Mouse (Mus musculus): ENCODE measurements around the gene Hirip3. TPM values are rescaled to one million over a fixed set of nuclear protein-coding genes. Genes with fewer than 3 reads are reported as not detected.

Hirip3 gene
- 16.7 and 22.8 TPM in 2 replicates for polyA plus RNA-seq (2015; fragmentation: Nextera tagmentation; extraction: Ambion mirVana)

- WGBS = 3% methylated on average over 42 of the region's 42 CpGs
- H3K27me3 ChIP-seq (replicated peaks) = no peaks in the 10 kb centered on the region
- H3K9me3 ChIP-seq = no peaks in the 10 kb centered on the region
- peak within 1 kb of the TSS; percentile 86 for H3K4me2 ChIP-seq
- H3K4me3 ChIP-seq = peak within 1 kb of the TSS; percentile 77
- peak within 1 kb of the TSS; percentile 83 for H3K27ac ChIP-seq
- peaks cover 25% of the 10 kb centered on the region for H3K4me1 ChIP-seq
- H3K9ac ChIP-seq = peak within 1 kb of the TSS; percentile 60
- peaks cover 28% of the 10 kb centered on the region; the same call in 1 of the 2 replicates for H3K36me3 ChIP-seq (replicated peaks)
- peak; percentile 92 for ATAC-seq (replicated peaks)
These were observed at the start of gene Hirip3 for GRCm38 (mm10) chr7:126861429-126862130. Gene Hirip3, plus strand, starts transcription at chr7:126861972.

- Histone ChIP-seq H3K27me3 (replicated peaks) (no peaks in the 10 kb centered on the region), H3K4me2 (no peak overlapping the region), H3K36me3 (replicated peaks) (no peaks in the 10 kb centered on the region), H3K4me1 (no peaks in the 10 kb centered on the region), H3K4me3 (no peak overlapping the region), H3K9me3 (no peaks in the 10 kb centered on the region), H3K27ac (no peak overlapping the region), H3K9ac (no peak overlapping the region)
- no peak for ATAC-seq (replicated peaks)
- WGBS = 50% methylated on average over 8 of the region's 8 CpGs
These were observed 46.0 kb upstream of the Hirip3 start for GRCm38 (mm10) chr7:126815726-126816222.

- Histone ChIP-seq H3K9ac (no peak overlapping the region), H3K9me3 (no peaks in the 10 kb centered on the region), H3K27ac (no peak overlapping the region), H3K4me1 (no peaks in the 10 kb centered on the region), H3K4me3 (no peak overlapping the region), H3K4me2 (no peak overlapping the region), H3K27me3 (replicated peaks) (no peaks in the 10 kb centered on the region), H3K36me3 (replicated peaks) (no peaks in the 10 kb centered on the region)
- 87% methylated on average over 8 of the region's 8 CpGs for WGBS
- ATAC-seq (replicated peaks) = no peak
These were observed 45.3 kb upstream of the Hirip3 start for GRCm38 (mm10) chr7:126816494-126816893.

GRCm38 (mm10) chr7:126817595-126817994, 44.2 kb upstream of the Hirip3 start:
- no peaks in the 10 kb centered on the region for H3K27me3 ChIP-seq (replicated peaks)
- H3K4me2 ChIP-seq = no peak overlapping the region
- H3K27ac ChIP-seq = no peak overlapping the region
- H3K9ac ChIP-seq = no peak overlapping the region
- peaks cover 10% of the 10 kb centered on the region for H3K4me1 ChIP-seq
- no peaks in the 10 kb centered on the region for H3K36me3 ChIP-seq (replicated peaks)
- no peak for ATAC-seq (replicated peaks)
- no peaks in the 10 kb centered on the region for H3K9me3 ChIP-seq
- WGBS = 82% methylated on average over 7 of the region's 7 CpGs
- H3K4me3 ChIP-seq = no peak overlapping the region

GRCm38 (mm10) chr7:126818818-126819217, 43.0 kb upstream of the Hirip3 start:
- Histone ChIP-seq H3K4me3 (no peak overlapping the region), H3K36me3 (replicated peaks) (no peaks in the 10 kb centered on the region), H3K27ac (no peak overlapping the region), H3K9me3 (no peaks in the 10 kb centered on the region), H3K4me1 (peaks cover 13% of the 10 kb centered on the region), H3K27me3 (replicated peaks) (no peaks in the 10 kb centered on the region), H3K9ac (no peak overlapping the region), H3K4me2 (no peak overlapping the region)
- WGBS = 39% methylated on average over 1 of the region's 1 CpGs
- no peak for ATAC-seq (replicated peaks)

GRCm38 (mm10) chr7:126821835-126822511, 39.8 kb upstream of the Hirip3 start:
- H3K4me3 ChIP-seq = peak overlapping the region; percentile 86
- H3K4me1 ChIP-seq = peaks cover 44% of the 10 kb centered on the region
- H3K4me2 ChIP-seq = peak overlapping the region; percentile 72
- peak; percentile 6; the same call in 1 of the 2 replicates for ATAC-seq (replicated peaks)
- no peaks in the 10 kb centered on the region for H3K9me3 ChIP-seq
- 22% methylated on average over 7 of the region's 7 CpGs for WGBS
- no peaks in the 10 kb centered on the region for H3K36me3 ChIP-seq (replicated peaks)
- H3K9ac ChIP-seq = peak overlapping the region; percentile 96; the same call in 1 of the 2 replicates
- peak overlapping the region; percentile 91 for H3K27ac ChIP-seq
- no peaks in the 10 kb centered on the region for H3K27me3 ChIP-seq (replicated peaks)

- Histone ChIP-seq H3K27ac (peak overlapping the region; percentile 91), H3K9me3 (no peaks in the 10 kb centered on the region), H3K36me3 (replicated peaks) (no peaks in the 10 kb centered on the region), H3K27me3 (replicated peaks) (no peaks in the 10 kb centered on the region), H3K4me3 (peak overlapping the region; percentile 86), H3K4me2 (peak overlapping the region; percentile 72), H3K4me1 (peaks cover 47% of the 10 kb centered on the region), H3K9ac (peak overlapping the region; percentile 96)
- ATAC-seq (replicated peaks) = peak; percentile 37
- WGBS = 7% methylated on average over 9 of the region's 9 CpGs
These were observed 39.0 kb upstream of the Hirip3 start for GRCm38 (mm10) chr7:126822741-126823140.

- peaks cover 47% of the 10 kb centered on the region for H3K4me1 ChIP-seq
- peak overlapping the region; percentile 91 for H3K27ac ChIP-seq
- ATAC-seq (replicated peaks) = peak; percentile 86
- H3K4me3 ChIP-seq = peak overlapping the region; percentile 86
- no peaks in the 10 kb centered on the region for H3K9me3 ChIP-seq
- H3K36me3 ChIP-seq (replicated peaks) = no peaks in the 10 kb centered on the region
- 0% methylated on average over 18 of the region's 19 CpGs for WGBS
- H3K27me3 ChIP-seq (replicated peaks) = no peaks in the 10 kb centered on the region
- peak overlapping the region; percentile 72 for H3K4me2 ChIP-seq
- peak overlapping the region; percentile 96 for H3K9ac ChIP-seq
These were observed 38.5 kb upstream of the Hirip3 start for GRCm38 (mm10) chr7:126823202-126823711.

GRCm38 (mm10) chr7:126823940-126824339, 37.8 kb upstream of the Hirip3 start:
- Histone ChIP-seq H3K4me1 (peaks cover 47% of the 10 kb centered on the region), H3K4me2 (peak overlapping the region; percentile 72), H3K9me3 (no peaks in the 10 kb centered on the region), H3K36me3 (replicated peaks) (no peaks in the 10 kb centered on the region), H3K27me3 (replicated peaks) (no peaks in the 10 kb centered on the region), H3K4me3 (peak overlapping the region; percentile 86), H3K9ac (peak overlapping the region; percentile 96), H3K27ac (peak overlapping the region; percentile 91)
- 9% methylated on average over 10 of the region's 10 CpGs for WGBS
- ATAC-seq (replicated peaks) = no peak

GRCm38 (mm10) chr7:126825403-126825802, 36.4 kb upstream of the Hirip3 start:
- Histone ChIP-seq H3K4me3 (peak overlapping the region; percentile 86), H3K9me3 (no peaks in the 10 kb centered on the region), H3K4me2 (peak overlapping the region; percentile 72), H3K9ac (peak overlapping the region; percentile 13), H3K27ac (no peak overlapping the region), H3K36me3 (replicated peaks) (no peaks in the 10 kb centered on the region), H3K4me1 (peaks cover 47% of the 10 kb centered on the region), H3K27me3 (replicated peaks) (no peaks in the 10 kb centered on the region)
- 21% methylated on average over 8 of the region's 8 CpGs for WGBS
- no peak for ATAC-seq (replicated peaks)

GRCm38 (mm10) chr7:126825952-126826351, 35.8 kb upstream of the Hirip3 start:
- Histone ChIP-seq H3K4me3 (no peak overlapping the region), H3K4me1 (peaks cover 47% of the 10 kb centered on the region), H3K4me2 (no peak overlapping the region), H3K9ac (no peak overlapping the region), H3K27ac (no peak overlapping the region), H3K27me3 (replicated peaks) (no peaks in the 10 kb centered on the region), H3K9me3 (no peaks in the 10 kb centered on the region), H3K36me3 (replicated peaks) (no peaks in the 10 kb centered on the region)
- ATAC-seq (replicated peaks) = no peak
- 78% methylated on average over 5 of the region's 5 CpGs for WGBS

GRCm38 (mm10) chr7:126831539-126831938, 30.2 kb upstream of the Hirip3 start, which contains the start of gene 4930451I11Rik:
Gene 4930451I11Rik, minus strand, starts transcription at chr7:126831639.
- no peaks in the 10 kb centered on the region for H3K9me3 ChIP-seq
- peak within 1 kb of the TSS; percentile 54 for H3K4me2 ChIP-seq
- H3K27ac ChIP-seq = peak within 1 kb of the TSS; percentile 46; the same call in 1 of the 2 replicates
- no peaks in the 10 kb centered on the region for H3K27me3 ChIP-seq (replicated peaks)
- 61% methylated on average over 5 of the region's 5 CpGs for WGBS
- peak within 1 kb of the TSS; percentile 26 for H3K4me3 ChIP-seq
- peaks cover 14% of the 10 kb centered on the region for H3K4me1 ChIP-seq
- no peak for ATAC-seq (replicated peaks)
- H3K9ac ChIP-seq = no peak within 1 kb of the TSS
- H3K36me3 ChIP-seq (replicated peaks) = no peaks in the 10 kb centered on the region
